Mouse (Mus musculus) cerebellum, adult 11 months (tissue): ENCODE measurements around the gene Cyb561d1.

Source experiments
- DNase-seq: peaks from one replicate; pipeline ENCODE4 v3.0.0; 2022

The Cyb561d1 gene

DNA sequence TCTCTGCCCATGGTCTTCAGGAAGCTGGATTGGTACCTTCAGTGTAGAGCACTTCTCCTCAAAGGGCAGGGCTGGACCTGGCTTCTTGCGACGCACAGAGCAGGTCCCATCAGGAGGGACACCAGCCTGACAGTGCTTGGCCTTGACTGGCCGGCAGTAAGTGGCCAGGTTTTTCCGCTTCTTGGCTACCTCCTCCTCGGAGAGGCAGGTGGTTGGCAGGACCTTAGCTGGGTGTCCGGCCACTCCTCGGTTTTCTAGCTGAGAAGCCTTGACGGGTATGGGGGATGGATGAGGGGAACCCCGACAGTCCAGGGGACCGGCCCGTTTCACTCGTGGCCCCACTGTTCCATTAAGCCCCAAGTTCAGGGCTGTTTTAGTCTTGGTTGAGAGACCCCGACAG, 2.2 kb upstream of the Cyb561d1 start:
- no peak for DNase-seq

DNA sequence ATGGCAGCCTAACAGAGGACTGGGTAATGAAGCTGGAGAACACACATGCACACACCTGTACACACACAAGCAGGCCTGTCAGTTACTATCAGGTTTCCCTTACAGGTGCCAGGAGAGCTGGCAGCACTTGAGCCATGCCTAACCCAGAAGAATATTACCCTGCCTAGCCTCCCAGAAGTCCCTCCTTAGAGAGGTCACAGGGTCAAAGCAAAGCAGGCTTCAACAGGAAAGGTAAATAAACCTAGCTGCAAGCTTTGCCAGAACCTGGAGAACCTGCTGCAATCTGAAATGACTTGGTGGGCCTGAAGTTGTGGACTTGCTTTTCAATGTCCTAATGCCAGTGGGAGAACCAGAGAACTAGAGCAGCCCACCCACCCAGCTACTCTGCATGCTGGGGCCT, 1.5 kb upstream of the Cyb561d1 start:
- DNase-seq = no peak

DNA sequence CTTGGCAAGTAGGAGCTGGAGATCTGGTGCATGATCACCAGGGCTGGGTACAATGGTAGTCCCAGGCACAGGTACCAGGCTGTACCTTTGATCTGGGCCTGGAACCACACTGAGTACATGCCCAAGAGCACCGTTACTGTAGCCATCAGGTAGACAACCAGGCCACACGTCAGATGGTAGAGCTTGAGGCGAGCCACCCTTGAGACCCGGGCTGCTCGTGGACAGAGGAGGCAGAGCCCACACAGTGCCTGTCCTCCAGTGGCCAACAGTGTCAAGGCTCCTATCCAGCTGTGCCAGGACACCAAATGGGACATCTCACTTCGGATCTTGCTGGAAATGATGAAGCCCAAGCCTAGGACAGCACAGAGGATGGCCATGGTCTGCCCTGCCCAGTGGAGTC, 1.8 kb downstream of the Cyb561d1 start:
- no peak for DNase-seq

DNA sequence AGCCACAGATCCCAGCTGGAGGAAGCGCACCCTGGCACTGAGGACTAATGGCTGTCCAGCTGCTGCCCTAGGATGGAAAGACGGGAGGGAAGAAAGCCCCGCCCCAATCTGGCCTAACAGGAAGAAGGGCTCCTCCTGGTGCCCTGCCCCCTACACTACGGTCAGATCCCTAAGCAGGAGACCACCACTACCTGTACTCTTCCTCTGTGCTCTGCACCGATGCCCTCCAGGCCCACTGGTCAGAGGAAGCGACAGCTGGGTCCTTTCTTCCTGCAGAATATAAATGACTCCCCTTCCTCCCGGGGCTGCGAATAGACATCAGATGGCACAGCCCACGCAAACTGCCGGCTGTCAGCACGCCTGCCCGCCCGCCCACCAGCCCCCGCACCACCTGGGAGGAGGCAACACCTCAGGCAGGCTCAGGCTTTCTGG, 3.9 kb downstream of the Cyb561d1 start:
- DNase-seq = no peak

DNA sequence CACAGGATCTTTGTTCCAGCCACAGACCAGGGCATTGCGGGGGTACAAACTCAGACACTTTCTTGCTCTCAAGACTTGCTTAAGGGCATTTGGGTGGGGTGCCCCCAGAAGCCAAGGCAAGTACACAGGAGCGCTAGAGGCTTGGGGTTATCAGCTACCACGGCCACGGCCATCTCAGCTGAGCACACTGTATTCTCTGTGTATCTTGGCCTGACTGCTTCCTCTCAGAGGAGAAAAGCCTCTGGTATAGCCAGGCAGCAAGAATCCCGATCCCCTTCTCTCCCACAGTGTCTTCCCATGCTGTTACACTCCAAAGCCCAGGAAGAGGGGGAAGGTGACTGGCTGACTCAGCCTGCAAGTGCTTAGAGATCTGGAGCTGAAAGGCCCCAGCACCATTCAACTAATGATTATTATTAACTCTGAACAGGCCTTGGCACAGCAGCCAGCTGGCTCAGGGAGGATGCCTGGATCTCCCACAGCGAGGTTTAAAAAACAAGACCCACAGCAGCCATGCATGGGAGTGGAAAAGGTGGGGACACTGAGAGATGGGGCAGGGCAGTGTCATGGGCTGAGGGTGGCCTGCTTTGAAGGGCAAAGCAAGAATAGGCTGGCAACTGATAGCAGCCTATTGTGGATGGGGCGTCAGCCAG, 4.9 kb downstream of the Cyb561d1 start:
- no peak for DNase-seq

DNA sequence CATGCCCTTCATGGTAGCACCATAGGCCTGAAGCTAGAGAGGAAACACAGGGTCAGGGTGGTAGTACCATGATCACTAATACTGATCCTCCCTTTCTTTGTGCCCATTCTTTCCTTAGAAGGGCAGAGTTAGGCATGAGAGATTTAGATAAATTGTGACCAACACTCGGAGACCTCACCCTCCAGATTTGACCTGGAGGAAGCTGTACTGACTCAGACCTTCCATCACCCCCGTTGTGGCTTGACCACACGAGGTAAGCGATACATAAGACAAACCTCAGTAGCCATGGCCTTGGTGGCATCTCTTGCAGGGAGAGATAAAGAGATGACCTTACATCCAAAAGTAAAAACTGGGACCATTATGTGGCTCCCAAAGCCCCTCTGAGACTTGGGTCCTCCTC, 5.7 kb downstream of the Cyb561d1 start:
- no peak for DNase-seq

DNA sequence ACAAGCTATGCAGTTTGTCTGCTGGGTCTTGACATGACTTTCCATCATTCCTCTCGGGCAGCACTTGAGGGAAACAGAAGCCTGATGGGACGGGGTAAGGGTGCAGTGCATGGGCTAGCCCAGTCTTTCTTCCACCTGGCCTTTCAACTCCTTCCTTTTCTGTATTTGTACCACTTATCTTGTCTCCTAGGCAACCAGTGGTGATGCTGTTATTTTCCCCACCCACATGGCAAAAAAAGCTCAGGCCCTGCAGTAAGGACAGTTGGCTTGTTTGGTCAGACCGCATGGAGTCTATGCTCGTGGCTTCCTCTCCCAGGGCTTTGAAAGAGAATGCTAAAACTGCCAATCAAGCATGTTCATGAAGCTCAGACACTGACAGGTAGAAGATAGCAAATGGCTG, 7.3 kb downstream of the Cyb561d1 start:
- DNase-seq = no peak

DNA sequence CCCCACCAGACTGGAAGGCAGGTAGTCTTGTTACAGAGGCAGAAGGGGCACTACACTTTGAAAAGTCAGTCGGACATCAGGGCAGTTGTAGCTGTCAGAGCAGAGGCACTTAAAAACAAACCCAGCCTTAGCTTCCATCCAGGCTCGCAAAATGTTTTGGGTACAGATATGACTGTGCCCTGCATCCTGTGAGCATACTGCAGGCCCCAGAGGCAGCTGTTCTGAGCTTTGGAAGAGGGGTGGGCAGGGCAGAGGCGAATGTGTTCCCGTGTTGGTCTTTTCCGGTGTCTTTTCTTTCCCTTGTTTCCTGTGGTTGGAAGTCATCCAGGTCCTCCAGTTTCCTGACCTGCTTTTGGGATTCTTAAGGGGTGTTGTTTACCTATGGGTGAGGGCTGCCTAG, 11.1 kb downstream of the Cyb561d1 start:
- DNase-seq = no peak

DNA sequence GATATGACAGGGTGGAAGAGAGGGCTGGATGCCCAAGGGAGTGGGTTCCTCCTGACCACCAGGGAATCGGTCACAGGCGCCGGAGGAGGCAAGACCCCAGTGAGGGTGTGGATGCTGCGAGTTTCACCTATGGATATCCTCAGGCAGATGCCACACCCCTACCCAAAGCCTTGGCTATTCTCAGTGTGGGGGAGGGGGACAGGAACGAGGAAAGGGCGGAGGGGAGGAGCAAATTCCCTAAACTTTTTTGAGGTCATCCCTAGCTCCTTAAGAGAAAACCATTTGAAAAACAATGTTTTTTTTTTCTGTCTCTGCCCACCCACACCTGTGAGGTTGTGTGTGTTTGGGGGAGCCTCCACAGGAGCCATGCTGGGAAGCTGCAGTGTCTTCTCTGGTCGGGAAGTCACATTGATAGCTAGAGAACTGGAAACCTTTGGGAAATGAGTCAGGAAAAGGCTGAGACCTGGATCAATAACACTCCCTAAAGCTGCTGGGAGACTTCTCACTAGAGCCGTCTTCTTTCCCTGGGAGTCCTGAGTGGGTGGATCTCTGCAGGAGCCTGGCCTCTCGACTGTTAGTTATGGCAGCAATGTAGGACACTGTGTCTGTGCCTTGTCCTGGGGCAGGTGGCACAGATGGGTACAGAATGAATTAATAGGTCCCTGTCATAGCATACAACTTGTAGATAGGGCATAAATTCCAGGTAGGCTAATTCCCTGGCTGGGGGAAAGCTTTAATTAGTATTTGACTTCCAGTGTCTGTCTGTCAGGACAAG, 12.1 kb downstream of the Cyb561d1 start:
- DNase-seq = no peak

DNA sequence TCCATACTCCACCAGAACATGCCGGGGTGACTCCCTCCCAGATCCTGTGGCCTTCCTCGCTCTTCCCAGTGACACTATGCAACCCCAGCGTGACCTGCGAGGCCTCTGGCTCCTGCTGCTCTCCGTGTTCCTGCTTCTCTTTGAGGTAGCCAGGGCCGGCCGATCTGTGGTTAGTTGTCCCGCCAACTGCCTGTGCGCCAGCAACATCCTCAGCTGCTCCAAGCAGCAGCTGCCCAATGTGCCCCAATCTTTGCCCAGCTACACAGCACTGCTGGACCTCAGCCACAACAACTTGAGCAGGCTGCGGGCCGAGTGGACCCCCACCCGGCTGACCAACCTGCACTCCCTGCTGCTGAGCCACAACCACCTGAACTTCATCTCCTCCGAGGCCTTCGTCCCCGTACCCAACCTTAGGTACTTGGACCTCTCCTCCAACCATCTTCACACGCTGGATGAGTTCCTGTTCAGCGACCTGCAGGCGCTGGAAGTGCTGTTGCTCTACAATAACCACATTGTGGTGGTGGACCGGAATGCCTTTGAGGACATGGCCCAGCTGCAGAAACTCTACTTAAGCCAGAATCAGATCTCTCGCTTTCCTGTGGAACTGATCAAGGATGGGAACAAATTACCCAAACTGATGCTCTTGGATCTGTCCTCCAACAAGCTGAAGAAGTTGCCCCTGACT, 13.8 kb downstream of the Cyb561d1 start:
- DNase-seq = no peak

DNA sequence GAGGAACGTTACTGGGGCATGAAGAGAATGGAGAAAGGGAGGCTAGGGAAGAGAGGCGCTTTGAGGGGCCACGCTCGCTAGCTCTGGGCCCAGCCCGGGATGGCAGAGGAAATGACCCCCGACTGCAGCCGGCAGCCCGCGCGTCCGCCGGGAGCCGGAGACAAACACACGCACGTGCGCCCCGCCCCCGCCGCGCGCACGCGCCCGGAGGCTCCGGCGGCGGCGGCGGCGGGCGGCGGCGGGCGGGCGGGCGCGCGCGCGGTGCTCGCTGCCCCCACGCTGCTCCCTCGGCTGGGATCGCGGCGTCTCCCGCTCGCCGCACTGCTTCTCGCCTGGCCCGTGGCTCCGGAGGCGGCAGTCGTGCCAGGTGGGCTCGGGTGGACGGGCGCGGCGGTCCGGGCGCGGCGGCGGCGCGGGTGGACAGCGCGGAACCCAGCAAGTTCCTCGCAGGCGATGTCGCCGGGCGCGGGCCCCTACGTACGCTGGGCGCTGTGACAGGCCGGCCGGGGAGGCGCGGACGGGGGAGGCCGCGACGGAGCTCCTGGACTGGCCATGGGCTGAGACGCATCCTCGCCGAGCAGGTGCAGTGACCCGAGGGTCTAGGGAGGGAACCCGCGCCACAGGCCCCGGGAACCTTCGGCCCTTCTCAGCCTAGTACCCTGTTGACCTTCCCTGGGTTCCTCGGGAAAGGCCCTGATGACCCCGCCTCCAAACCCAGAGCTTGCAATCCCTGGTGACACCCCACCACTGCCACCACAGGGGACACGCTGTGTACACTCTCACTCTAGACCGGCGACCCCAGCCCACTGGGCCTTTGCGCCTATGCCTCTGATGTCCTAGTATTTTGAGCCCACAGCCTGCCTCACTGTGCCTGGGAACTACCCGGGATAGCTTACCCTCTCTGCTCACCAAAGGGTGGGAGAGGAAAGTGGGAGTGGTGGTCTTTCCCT, 14.6 kb downstream of the Cyb561d1 start, which contains the start of gene Amigo1:
Gene Amigo1 (plus strand): TSS at position 238 of the 950 bp plus-strand sequence.
- no peak for DNase-seq

DNA sequence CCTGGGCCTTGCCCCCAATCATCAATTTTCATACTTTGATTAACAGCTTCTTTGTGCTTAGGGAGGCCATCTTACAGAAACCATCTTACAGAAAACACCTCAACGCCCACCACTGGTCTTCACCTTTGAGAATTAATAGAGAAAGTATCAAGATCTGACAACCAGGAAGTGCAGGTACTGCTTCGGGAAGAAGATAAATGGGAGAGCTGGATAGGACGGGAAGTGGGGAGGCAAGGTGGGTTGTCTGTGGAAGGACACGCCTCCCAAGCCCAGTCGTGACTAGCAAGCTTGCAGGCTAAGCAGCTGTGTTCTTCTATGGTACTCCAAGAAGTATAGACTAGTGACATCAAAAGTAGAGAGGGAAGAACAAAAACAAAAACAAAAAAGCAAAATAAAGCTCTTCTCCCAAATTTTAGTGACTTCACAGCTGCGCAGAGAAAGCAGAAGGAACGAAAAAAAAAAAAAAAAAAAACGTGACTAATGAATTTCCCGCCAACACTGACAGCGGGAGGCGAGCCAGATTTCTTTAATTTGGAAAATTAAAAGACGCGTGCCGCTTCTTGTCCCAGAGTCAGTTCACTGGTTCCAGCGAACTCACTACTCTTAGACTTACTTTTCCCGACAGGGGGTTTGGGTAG, 15.4 kb downstream of the Cyb561d1 start:
- DNase-seq = no peak

DNA sequence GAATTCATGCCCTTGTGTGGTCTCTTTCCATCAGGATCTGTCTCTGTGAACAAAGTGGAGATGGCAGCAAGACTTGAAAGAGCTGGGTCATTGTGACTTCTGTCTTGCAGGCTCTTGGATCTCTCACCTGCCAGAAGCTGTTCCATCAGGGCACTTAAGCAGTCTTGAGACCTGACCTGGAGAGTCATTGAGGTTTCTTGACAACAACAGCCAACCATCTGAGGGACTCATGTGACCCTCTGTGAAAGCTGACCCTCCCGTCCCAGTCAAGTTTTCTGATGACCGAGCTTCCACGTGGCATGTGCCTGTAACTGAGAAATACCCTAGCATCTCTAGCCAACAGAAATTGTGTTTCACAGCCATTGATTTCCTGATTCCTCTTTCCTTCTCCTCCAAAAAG, 16.3 kb downstream of the Cyb561d1 start:
- no peak for DNase-seq

DNA sequence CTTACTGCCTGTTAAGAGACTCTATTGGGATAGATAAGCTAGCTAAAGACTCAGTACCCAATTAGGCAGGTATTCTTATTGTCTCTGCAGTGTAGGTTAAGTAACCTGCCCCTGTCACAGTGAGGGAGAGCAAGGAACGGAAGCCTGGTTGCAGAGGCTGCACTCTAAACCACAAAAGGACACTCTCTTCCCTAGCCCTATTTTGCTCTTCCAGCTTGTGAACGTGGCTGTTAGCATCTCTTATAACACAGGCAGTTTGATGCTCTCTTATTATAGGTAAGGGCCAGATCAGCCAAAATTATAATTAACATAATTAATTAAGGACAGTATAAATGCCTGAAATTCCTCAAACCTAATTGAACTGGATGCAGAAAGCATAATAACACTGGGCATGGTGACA, 20.5 kb downstream of the Cyb561d1 start:
- DNase-seq = no peak

DNA sequence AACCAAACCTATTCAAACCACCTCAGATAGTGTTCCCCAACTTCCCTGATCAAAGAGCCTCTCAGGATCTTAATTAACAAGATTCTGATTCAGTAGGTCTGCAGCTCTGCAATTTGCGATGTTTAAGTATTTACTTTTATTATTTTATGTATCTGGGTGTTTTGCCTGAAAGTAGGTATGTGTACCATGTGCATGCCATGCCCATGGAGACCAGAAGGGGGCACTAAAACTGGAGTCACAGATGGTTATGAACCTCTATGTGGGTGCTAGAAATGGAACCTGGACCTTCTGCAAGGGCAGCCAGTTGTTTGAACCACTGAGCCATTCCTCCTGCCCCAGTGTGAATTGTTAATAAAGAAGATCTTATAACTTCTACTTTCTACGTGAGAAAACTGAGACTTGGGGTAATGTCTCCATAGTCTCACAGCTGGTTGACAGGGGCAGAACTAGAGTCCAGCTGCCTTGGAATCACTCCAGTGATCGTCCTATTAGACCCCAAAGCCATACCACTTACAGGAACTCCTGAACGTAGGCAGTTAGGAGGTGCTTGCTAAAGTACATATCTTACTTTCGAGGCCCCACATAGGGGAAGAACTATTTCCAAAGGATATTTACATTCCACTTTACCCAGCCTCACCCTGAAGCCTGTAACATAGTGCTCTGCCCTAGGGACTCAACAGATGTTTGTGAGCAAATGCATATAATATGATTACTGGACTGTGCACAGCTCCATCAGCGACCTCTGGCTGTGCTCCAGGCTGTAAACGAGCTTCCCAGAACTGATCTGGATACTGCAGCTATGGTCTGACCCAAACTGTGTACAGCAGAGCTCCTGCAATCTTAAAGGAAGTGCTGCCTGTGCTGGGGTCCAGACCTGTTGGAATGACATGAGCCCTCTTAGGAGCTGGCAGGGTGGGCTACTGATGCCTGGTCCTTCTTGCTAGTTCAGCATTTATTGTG, 22.0 kb downstream of the Cyb561d1 start:
- DNase-seq = no peak

DNA sequence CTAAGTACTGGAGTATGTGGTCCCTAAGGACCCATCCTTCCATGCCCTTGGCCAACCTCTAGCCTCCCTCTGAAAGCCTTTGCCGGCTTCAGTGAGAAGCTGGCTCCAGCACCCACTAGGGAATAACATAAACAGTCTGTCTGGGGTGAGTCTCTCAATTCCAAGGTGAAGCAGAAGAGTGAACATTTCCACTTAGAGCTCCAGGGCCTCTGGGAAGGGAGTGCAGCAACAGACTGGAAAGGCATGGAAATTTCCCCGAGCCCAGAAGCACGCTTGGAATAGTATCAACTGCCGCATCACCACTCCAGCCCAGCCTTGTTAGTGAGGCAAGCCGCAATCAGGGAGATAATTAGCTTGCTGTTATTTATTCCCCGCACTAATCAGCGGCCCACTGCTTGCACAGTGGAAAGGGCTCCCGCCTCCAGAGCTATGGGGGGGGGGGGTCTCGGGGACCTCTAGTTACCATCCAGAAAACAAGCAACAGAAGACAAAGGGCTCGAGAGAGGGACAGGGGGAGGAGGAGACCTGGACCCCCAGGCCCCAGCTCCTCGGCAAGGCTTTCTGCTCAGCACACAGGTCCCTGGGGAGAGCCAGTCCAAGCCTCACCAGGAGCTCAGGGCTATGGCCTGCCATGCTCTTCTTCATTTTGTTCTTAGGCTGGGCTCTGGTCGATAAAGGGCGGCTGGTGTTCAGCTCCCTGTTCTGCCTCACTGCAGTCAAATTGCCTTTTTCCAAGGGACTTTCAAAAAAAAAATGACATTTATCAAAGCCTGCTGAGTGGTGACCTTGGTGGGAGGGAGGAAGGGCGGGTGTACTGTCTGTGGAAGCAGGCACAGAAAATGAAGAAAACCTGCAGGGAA, 26.1 kb downstream of the Cyb561d1 start:
- DNase-seq = no peak

DNA sequence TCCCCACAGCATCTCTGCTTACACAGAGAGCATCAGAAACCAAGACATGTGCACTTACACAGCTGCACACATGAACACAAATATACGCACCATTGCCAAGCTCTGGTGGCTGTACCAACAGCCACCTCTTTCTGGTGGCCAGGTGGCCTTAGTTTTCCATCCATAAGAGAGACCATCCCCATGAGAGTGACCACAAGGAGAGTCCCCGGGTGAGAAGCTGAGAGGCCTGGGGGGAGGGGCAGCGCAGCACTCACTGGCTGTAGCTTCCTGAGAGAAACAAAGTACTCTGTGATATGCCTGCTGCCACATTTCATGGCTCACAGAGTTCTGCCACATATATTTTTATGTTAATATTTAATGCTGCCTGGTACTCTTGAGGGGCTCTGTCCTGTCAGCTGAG, 31.8 kb downstream of the Cyb561d1 start:
- DNase-seq = no peak

DNA sequence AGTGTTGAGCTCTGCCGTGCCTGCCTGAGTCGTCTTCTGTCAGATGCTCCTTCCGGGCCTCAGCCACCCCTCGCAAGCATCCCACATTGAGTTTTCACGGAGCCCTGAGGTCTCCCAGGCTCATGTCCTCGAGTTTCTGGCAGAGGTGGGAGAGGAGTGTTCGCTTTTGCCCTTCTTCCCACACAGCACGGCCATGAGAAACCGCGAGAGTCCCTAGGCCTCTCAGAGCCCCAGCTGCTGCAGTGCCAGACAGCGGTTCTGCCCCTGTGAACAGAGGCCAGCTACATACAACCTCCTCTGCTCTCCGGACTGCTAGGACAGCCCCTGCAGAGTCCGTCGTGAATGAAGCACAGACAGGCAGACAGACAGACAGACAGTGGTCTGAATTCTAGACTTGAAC, 33.5 kb downstream of the Cyb561d1 start:
- DNase-seq = no peak

DNA sequence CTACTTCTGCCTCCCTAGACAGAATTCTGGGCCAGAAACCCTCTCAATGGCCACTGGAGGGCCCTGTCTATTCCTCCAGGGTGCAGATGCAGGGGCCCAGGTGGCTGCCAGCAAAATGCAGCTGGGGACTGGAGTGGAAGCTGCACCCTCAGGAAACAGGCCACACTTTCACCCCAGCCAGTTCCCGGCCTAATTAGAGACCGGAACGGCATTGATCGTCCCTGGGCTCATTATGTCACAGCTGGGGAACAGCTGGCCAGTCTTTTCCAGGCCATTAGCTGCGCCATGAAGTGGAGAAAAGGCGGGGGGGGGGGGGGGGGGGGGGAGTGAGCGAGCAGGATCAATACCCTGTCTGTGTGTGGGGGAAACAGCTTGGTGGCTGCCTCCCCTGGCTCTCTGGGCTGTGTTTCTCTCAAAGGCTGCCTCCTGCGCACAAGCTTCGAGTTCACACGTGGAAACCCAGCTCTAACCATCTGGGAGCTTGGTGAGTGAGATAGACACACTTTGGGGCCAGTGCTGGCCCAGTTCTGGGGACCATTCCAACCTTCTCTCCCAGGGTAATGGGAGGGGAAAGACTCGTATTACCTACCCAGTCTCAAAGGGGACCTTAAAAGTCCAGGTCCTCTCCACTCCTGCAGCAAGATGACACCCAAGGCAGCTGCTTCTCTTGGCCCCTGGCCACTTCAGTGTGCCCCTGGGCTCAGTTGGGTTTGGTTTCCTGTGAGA, 34.4 kb downstream of the Cyb561d1 start:
- no peak for DNase-seq
